Mouse (Mus musculus) liver, embryonic 11.5 days (tissue): ENCODE measurements around the gene Slc37a1. TPM values are rescaled to one million over a fixed set of nuclear protein-coding genes. Genes with fewer than 3 reads are reported as not detected.

Experiments used
- ATAC-seq: fragments of 200-750 bp; cut with Nextera tagmentation; replicated peaks from 2 replicates; pipeline ENCODE4 v1.8.0; 2017; ENCODE audit warnings: moderate number of reproducible peaks, mild to moderate bottlenecking, moderate TSS enrichment, moderate library complexity; ENCODE audit not compliant: low FRiP score
- DNase-seq: peaks from one replicate; pipeline ENCODE4 v3.0.0-alpha.2; 2017; ENCODE audit warnings: low spot score
- H3K27ac ChIP-seq: fragments of 300-500 bp; sonication (generic); 2 replicates; pipeline ENCODE4 v1.5.1; 2014; ENCODE audit warnings: mild to moderate bottlenecking, low read depth, low read length, control low read depth
- H3K27me3 ChIP-seq: fragments of 300-500 bp; sonication (generic); replicated peaks from 2 replicates; pipeline ENCODE4 v1.6.1; 2014; ENCODE audit warnings: low read length, mixed read lengths; ENCODE audit not compliant: control insufficient read depth, insufficient read depth
- H3K36me3 ChIP-seq: fragments of 300-500 bp; sonication (generic); 2 replicates; pipeline ENCODE4 v1.6.1; 2014; ENCODE audit warnings: mild to moderate bottlenecking, low read length, moderate library complexity, mixed read lengths; ENCODE audit not compliant: control insufficient read depth, insufficient read depth
- H3K4me1 ChIP-seq: fragments of 300-500 bp; sonication (generic); replicated peaks from 2 replicates; pipeline ENCODE4 v1.6.1; 2014; ENCODE audit warnings: low read length, mixed read lengths; ENCODE audit not compliant: control insufficient read depth, insufficient read depth
- H3K4me2 ChIP-seq: fragments of 300-500 bp; sonication (generic); 2 replicates; pipeline ENCODE4 v1.6.1; 2014; ENCODE audit warnings: mild to moderate bottlenecking, control low read depth, moderate library complexity
- H3K4me3 ChIP-seq: fragments of 300-500 bp; sonication (generic); 2 replicates; pipeline ENCODE4 v1.5.1; 2014; ENCODE audit warnings: low read depth, low read length, control low read depth
- H3K9ac ChIP-seq: fragments of 300-500 bp; sonication (generic); 2 replicates; pipeline ENCODE4 v1.6.1; 2014; ENCODE audit warnings: low read depth, low read length, control low read depth
- H3K9me3 ChIP-seq: fragments of 300-500 bp; sonication (generic); 2 replicates; pipeline ENCODE4 v1.6.1; 2016; ENCODE audit warnings: low read length, inconsistent platforms, mixed read lengths; ENCODE audit not compliant: control insufficient read depth
- WGBS: fragments of 180-500 bp; shearing (Covaris S2); extraction: QIAGEN DNeasy Blood & Tissue Kit; methylation state at CpG from one replicate; pipeline ENCODE4 v1.1.7; 2014; 5-methylcytosine and 5-hydroxymethylcytosine counted together
- polyA plus RNA-seq: library from polyadenylated mRNA; unstranded; fragments of >200 nt; fragmentation: Nextera tagmentation; extraction: Ambion mirVana; gene quantifications from 2 replicates; pipeline ENCODE4 v1.2.1, GENCODE M21; 2014

Gene Slc37a1
- polyA plus RNA-seq, 1 experiment from 2014 or later, result 7.7 TPM

- ATAC-seq, result no peak
- DNase-seq, result no peak
- H3K4me2 ChIP-seq, result no peak overlapping the region
- 90% methylated on average over 11 of the region's 11 CpGs for WGBS
- H3K9me3 ChIP-seq, result no peaks in the 10 kb centered on the region
- H3K27ac ChIP-seq, result no peak overlapping the region
- no peak overlapping the region for H3K4me3 ChIP-seq
- no peaks in the 10 kb centered on the region for H3K36me3 ChIP-seq
- H3K27me3 ChIP-seq, result no peaks in the 10 kb centered on the region
- H3K9ac ChIP-seq, result no peak overlapping the region
- H3K4me1 ChIP-seq, result no peaks in the 10 kb centered on the region
Measured at GRCm38 (mm10) chr17:31334509-31335260, 48.1 kb downstream of the Slc37a1 start.

- 88% methylated on average over 22 of the region's 22 CpGs for WGBS
- Histone ChIP-seq H3K36me3 (no peaks in the 10 kb centered on the region), H3K4me2 (no peak overlapping the region), H3K4me1 (no peaks in the 10 kb centered on the region), H3K9ac (no peak overlapping the region), H3K27ac (no peak overlapping the region), H3K9me3 (no peaks in the 10 kb centered on the region), H3K4me3 (no peak overlapping the region), H3K27me3 (no peaks in the 10 kb centered on the region)
- no peak for ATAC-seq
- DNase-seq, result no peak
Measured at GRCm38 (mm10) chr17:31335344-31336080, 48.9 kb downstream of the Slc37a1 start.

- no peak for DNase-seq
- no peak overlapping the region for H3K4me2 ChIP-seq
- no peak for ATAC-seq
- H3K4me3 ChIP-seq, result no peak overlapping the region
- no peak overlapping the region for H3K9ac ChIP-seq
- no peaks in the 10 kb centered on the region for H3K4me1 ChIP-seq
- no peaks in the 10 kb centered on the region for H3K9me3 ChIP-seq
- WGBS, result 69% methylated on average over 2 of the region's 2 CpGs
- no peak overlapping the region for H3K27ac ChIP-seq
- no peaks in the 10 kb centered on the region for H3K27me3 ChIP-seq
- H3K36me3 ChIP-seq, result no peaks in the 10 kb centered on the region
Measured at GRCm38 (mm10) chr17:31339769-31340168, 53.2 kb downstream of the Slc37a1 start.

GRCm38 (mm10) chr17:31342191-31342590 lies 55.6 kb downstream of the Slc37a1 start:
- Histone ChIP-seq H3K4me1 (no peaks in the 10 kb centered on the region), H3K9me3 (no peaks in the 10 kb centered on the region), H3K27me3 (no peaks in the 10 kb centered on the region), H3K36me3 (no peaks in the 10 kb centered on the region), H3K27ac (no peak overlapping the region), H3K4me2 (no peak overlapping the region), H3K9ac (no peak overlapping the region), H3K4me3 (no peak overlapping the region)
- WGBS, result 78% methylated on average over 6 of the region's 6 CpGs
- DNase-seq (no peak), ATAC-seq (no peak)

- Histone ChIP-seq H3K27ac (no peak overlapping the region), H3K4me1 (no peaks in the 10 kb centered on the region), H3K4me2 (no peak overlapping the region), H3K4me3 (no peak overlapping the region), H3K9ac (no peak overlapping the region), H3K36me3 (no peaks in the 10 kb centered on the region), H3K9me3 (no peaks in the 10 kb centered on the region), H3K27me3 (no peaks in the 10 kb centered on the region)
- ATAC-seq (no peak), DNase-seq (peak; percentile 73)
- 36% methylated on average over 5 of the region's 5 CpGs for WGBS
Measured at GRCm38 (mm10) chr17:31344172-31344801, 57.7 kb downstream of the Slc37a1 start.

- H3K27me3 ChIP-seq, result no peaks in the 10 kb centered on the region
- 89% methylated on average over 3 of the region's 3 CpGs for WGBS
- H3K4me2 ChIP-seq, result no peak overlapping the region
- ATAC-seq (no peak), DNase-seq (no peak)
- H3K4me1 ChIP-seq, result no peaks in the 10 kb centered on the region
- H3K27ac ChIP-seq, result no peak overlapping the region
- H3K9ac ChIP-seq, result no peak overlapping the region
- H3K4me3 ChIP-seq, result no peak overlapping the region
- no peaks in the 10 kb centered on the region for H3K36me3 ChIP-seq
- H3K9me3 ChIP-seq, result no peaks in the 10 kb centered on the region
Measured at GRCm38 (mm10) chr17:31344816-31345215, 58.2 kb downstream of the Slc37a1 start.

- H3K4me2 ChIP-seq, result no peak overlapping the region
- no peak overlapping the region for H3K9ac ChIP-seq
- no peaks in the 10 kb centered on the region for H3K36me3 ChIP-seq
- DNase-seq, result no peak
- WGBS, result 80% methylated on average over 5 of the region's 5 CpGs
- H3K9me3 ChIP-seq, result no peaks in the 10 kb centered on the region
- H3K4me3 ChIP-seq, result no peak overlapping the region
- H3K27ac ChIP-seq, result no peak overlapping the region
- H3K4me1 ChIP-seq, result no peaks in the 10 kb centered on the region
- ATAC-seq, result no peak
- H3K27me3 ChIP-seq, result no peaks in the 10 kb centered on the region
Measured at GRCm38 (mm10) chr17:31348129-31348528, 61.5 kb downstream of the Slc37a1 start.

GRCm38 (mm10) chr17:31349388-31349787 lies 62.8 kb downstream of the Slc37a1 start:
- no peaks in the 10 kb centered on the region for H3K4me1 ChIP-seq
- H3K9ac ChIP-seq, result no peak overlapping the region
- 81% methylated on average over 12 of the region's 12 CpGs for WGBS
- no peak for ATAC-seq
- no peak overlapping the region for H3K27ac ChIP-seq
- H3K36me3 ChIP-seq, result no peaks in the 10 kb centered on the region
- H3K4me2 ChIP-seq, result no peak overlapping the region
- no peak for DNase-seq
- H3K4me3 ChIP-seq, result no peak overlapping the region
- no peaks in the 10 kb centered on the region for H3K9me3 ChIP-seq
- no peaks in the 10 kb centered on the region for H3K27me3 ChIP-seq
